Mouse (Mus musculus): Measurements from ENCODE around the gene Ric3.

The Ric3 gene

GRCm38 (mm10) chr7:109045876-109046275 is 37.3 kb downstream of the Ric3 start:
- DNase-seq (ENCODE audit: low spot score): no peak

DNA sequence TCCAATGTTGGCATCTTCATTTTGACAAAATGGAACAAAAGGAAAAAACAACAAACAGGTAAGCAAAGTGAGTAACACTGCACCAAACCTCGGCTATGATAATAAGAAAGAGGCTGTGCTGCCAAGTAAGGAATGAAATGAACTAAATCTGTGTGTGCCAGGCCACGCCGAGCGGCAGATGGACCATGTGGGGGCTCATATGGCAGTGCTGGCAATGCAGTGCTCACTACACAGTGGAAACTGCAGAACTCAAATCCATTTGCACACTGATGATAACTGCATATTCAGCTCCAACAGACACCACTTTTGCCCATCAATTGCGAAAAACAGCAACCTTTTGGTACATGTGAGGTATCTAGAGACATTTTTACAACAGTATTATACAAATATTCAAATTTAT is 43.7 kb downstream of the Ric3 start:
- no peak for DNase-seq (ENCODE audit: low spot score)

- no peak for DNase-seq (ENCODE audit: low spot score)
Observed at GRCm38 (mm10) chr7:109038987-109039386, 44.1 kb downstream of the Ric3 start.

DNA sequence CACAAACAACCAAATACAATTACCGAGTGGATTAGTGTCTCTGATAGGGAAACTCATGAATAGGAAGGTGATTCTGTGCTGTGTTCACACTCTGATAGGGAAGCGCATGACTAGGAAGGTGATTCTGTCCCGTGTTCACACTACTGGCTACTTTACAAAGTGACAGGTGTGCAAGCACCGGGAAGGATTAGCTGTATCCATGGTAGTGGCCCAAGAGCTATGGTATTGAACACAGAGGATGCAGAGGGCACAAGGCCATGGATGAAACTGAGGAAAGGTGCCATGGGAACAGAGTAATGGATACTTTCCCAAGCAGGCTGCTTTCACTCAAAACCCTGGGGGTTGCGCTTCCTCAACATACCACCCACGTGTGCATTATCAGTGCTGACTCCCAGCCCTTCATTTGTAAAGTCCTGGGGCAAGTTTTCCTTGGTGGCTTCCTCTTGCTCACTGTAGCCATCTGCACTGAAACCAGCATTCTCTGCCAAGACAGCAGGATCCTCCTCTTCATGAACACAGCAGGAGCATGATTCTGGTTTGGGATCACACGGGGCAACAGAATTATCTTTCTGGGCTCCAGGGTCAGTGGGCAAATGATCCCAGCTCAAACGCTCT is 44.9 kb downstream of the Ric3 start:
- no peak for DNase-seq (ENCODE audit: low spot score)

- DNase-seq (ENCODE audit: low spot score): no peak
Observed at GRCm38 (mm10) chr7:109032054-109032453, 51.1 kb downstream of the Ric3 start.

DNA sequence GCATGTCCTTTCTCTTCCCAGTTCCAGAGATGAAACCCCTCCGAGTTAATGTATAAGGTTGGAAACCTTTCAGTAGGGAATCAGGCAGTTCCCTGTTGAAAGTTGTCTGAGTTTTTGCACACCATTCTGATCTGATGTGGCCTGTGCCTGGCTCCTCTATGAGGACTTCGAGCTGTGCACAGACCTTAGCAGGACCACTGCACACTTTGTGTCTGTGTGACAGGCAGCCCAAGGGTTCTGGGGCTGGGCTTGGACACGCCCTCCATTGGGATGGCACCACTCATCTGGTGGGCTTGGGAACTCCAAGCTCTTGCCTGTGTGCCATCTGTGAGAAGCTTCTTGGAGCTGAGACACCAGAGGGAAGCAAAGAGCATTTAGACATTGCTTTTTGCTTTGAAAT is 51.8 kb downstream of the Ric3 start:
- no peak for DNase-seq (ENCODE audit: low spot score)

DNA sequence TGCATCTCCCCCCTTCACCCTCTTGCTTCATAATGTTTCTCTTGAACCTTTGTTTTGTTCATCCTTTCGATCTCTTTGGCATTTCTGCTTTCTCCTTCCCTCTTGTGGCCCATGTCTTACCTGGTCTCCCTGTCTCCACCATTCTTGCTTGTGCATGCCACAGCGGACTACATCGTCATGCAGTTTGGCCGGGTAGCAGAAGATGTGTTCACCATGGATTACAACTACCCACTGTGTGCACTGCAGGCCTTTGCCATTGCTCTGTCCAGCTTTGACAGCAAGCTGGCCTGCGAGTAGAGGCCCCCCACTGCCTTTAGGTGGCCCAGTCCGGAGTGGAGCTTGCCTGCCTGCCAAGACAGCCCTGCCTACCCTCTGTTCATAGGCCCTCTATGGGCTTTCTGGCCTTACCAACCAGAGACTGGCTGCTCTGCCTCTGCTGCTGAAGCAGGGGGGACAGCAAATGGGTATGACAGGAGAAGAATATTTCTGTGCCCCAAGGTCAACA is 53.1 kb downstream of the Ric3 start:
- no peak for DNase-seq (ENCODE audit: low spot score)

DNA sequence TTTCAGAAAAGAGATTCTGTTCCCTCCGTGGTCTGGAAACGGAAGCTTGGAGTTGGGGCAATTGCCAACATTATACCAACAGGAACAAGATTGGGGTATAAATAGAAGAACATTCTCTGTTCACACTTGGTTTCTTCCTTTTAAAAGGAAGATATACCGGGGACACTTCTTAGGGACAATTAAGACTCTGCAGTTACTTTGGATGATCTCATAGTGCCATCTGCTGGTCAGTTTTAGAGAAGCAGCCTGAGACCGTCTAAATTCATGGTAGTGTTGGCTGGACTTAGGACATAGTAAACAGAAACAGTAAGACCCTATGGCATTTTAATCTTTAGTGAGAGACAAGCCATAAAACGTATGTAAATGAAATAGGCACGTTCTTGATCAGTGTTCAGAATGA is 54.9 kb downstream of the Ric3 start:
- no peak for DNase-seq (ENCODE audit: low spot score)

DNA sequence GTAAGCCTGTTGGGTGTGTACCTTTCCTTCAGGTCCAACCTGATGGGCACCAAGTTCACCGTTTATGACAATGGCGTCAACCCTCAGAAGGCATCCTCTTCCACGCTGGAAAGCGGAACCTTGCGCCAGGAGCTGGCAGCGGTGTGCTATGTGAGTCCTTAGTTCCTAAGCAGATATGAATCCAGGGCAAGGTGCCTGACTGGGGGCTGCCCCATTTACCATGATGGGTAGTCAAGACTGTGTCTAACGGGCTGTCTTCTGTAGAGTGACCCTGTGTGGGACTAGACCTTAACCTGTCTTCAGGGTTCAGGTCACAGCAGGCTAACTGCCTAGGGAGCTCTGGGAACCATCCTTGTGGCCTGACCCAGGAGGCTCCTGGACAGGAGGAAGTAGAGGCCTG is 55.4 kb downstream of the Ric3 start:
- no peak for DNase-seq (ENCODE audit: low spot score)

- DNase-seq (ENCODE audit: low spot score): no peak
Observed at GRCm38 (mm10) chr7:109026976-109027375, 56.2 kb downstream of the Ric3 start.

GRCm38 (mm10) chr7:109025743-109026142 is 57.4 kb downstream of the Ric3 start:
- no peak for DNase-seq (ENCODE audit: low spot score)

- DNase-seq (ENCODE audit: low spot score): no peak
Observed at GRCm38 (mm10) chr7:109021428-109021827, 61.7 kb downstream of the Ric3 start.

DNA sequence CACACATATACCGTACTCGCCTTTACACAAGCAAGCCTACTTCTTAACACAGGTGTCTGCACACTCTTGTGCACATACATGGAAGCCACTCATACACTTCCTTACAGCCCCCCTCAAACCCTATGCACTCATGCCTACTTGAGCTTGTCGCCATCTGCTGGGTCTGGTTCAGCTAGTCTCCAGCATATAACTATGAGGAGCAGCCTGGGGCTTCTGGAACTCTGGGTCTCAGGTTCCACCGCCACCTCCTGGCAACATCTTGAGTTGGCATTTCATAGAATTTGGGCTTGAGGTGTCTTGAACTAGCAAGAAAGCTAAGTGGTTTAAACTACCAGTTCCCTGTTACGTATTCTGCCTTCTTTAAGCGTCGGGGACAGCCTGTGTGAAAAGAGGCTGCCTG is 63.9 kb downstream of the Ric3 start:
- no peak for DNase-seq (ENCODE audit: low spot score)

DNA sequence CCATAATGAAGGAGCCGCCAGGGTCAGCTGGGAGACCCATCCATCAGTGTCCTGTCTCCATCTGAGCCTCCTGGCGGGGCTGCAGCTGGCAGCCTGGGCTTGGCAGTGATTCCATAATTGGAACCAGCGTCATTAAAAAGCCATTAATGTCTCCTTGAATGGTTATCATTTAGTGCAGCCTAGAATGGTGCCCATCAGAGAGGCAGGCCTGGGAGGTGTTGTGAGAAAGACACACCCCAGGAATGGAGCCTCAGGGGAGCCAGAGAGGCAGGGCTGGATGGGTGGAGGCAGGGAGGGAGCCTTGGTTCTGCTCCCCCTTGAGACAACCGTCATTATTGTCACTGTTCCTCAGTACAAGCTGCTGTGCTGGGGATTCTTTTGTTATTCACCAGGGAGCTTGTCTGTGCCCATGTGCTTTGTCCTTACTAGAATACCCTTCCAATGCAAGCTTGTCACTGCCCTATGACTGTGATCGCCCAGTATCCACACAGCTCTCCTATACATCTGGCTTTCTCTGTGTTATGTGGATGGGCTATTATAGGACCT is 66.7 kb downstream of the Ric3 start:
- DNase-seq (ENCODE audit: low spot score): no peak

DNA sequence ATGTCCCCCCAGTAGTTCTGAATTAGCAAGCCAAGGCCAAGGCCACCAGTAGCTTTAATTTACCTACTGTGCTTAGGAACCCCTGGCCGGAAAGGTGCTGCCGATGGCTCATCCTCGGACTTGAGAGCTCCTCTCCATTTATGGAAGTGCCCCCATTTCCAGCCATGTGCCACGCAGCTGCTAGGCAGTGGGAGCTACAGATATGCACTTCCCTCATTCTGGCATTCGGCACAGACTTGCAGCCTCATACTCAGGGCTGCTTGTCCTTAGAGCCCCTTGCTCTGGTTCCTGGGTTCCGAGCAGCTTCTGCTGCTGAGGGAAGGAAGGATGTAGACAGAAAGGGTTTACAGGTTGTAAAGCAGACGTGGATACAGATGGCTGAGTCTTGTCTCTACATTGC is 68.3 kb downstream of the Ric3 start:
- DNase-seq (ENCODE audit: low spot score): no peak

DNA sequence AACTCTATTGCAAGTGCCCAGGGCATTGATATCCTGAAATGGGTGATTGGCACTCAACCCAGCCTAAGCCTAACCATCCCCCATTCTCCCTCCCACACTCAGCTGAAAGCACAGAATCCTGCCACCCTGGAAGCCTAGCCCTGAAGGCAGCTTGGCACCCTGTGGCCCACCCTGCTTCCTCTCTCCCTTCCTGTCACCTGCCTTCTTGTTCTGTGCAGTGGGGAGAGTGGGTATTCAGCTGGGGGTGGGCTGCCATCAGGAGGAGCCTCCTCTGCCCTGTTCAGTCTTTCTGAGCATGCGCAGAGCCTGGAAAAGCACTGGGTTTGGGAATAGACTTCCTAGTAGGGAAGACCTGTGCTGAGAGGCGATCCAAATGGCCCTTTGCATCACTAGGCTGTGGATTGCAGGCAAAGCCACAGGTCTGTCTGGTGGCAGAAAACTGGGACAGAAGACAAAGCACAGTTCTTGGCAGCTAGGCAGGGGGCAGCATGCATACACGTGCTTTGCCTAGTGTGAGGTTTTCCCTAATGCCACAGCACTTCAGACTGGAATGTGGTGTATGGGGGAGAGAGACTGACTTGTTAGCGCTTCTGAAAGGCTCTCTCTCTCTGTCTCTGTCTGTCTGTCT is 70.0 kb downstream of the Ric3 start:
- DNase-seq (ENCODE audit: low spot score): no peak

GRCm38 (mm10) chr7:109012575-109012974 is 70.6 kb downstream of the Ric3 start:
- DNase-seq (ENCODE audit: low spot score): no peak

- no peak for DNase-seq (ENCODE audit: low spot score)
Observed at GRCm38 (mm10) chr7:109011596-109012180, 71.4 kb downstream of the Ric3 start.

DNA sequence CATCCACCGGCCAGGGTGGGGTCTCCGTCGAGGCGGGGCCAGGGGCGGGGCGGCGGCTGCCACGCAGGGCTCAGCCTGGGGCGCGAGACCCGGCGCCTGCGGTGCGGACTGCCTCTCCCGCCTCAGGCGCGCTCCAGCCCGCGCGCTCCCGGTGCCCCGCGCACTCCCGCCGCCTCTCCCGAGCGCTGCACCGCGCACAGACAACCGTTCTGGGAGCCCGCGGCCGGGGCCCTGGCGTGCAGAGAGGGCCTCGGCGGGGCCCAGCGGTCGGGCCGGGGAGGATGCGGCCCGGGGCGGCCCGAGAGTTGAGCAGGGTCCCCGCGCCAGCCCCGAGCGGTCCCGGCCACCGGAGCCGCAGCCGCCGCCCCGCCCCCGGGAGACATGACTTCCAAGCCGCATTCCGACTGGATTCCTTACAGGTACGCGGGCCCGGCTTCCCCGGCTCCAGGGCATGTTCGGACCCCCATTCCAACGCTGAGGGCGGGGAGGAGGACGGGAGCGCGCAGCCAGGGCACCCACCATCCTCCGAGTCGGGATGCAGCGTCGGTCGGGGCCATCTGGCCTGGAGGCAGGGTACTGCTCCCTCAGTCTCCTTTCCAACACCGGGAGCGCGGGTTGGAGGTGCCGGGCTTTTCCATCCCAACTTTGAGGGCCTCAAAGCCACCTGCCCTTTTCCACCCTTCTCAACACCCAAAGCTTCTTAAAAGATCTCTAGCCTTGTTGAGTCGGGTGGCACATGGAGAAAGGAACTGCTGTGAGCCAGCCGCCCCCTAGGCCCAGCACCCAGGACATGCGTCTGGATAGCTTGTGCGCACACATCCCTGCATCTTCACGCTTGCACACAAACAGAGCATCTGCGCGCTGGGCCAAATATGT is 72.2 kb downstream of the Ric3 start:
- DNase-seq (ENCODE audit: low spot score): no peak

- DNase-seq (ENCODE audit: low spot score): no peak
Observed at GRCm38 (mm10) chr7:109009260-109009659, 73.9 kb downstream of the Ric3 start.

DNA sequence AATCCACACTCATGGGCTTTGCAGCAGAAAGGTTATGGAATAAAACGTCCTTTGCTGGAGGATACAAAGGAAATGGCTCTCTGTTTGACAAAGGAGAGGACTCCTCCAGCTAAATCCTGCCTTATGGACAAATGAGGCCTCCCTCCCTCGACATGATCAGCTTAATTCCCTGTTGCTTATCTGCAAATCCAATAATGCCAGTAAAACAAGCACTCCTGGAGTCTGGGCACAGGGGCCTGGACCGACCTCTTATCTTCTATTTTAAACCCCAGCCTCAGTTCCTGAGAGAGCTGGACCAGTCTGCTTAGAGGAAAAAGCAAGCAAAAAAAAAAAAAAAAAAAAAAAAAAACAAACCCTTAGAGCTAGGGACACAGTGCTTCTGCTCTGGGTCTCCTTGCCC is 79.5 kb downstream of the Ric3 start:
- DNase-seq (ENCODE audit: low spot score): no peak

DNA sequence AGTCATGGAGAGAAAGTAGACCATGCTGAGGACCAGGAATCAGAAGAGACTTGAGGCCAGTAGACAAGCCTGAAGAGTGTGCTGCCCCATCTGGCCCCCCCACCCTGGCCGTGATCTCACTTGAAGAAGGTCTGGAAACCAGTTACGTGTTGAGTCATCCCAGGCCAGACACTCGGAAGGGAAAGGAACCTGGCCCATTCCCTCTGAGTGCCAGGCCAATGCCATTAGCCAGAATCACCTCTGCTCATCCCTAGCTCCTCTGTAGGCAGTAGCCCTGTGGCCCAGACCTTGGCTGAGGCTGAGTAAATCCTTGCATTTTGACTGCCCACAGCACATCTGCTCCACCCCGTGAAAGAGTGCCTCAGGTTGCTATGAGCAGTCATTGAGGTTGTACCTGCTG is 81.2 kb downstream of the Ric3 start:
- DNase-seq (ENCODE audit: low spot score): no peak
